Mouse (Mus musculus) left cerebral cortex, adult 11 months (tissue): ENCODE measurements around the gene Cebpzos.
A peak's percentile ranks its signal among the peaks of the same experiment; 100 is the strongest.

ENCODE experiments used
- DNase-seq: peaks from one replicate; pipeline ENCODE4 v3.0.0; 2022; ENCODE audit warnings: low spot score

Cebpzos gene

DNA sequence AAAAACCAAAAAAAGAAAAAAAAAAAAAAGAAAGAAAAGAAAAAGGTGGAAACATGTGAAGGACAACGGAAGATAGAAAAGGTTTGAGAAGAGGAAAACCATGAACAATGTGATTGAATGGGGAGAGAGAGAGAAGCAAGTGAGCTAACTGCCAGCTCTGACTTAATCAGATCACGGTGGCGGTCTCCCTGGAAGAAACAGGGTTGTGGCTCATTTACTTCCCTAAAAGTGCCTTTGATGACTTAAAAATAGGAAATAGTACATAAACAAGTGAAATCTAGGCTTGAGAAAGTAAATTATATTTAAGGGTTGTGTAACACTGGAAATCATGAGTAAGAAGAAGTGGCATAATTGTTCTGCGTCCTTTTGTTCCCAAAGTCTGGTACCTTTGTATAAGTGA, 22.6 kb downstream of the Cebpzos start:
- no peak for DNase-seq

DNA sequence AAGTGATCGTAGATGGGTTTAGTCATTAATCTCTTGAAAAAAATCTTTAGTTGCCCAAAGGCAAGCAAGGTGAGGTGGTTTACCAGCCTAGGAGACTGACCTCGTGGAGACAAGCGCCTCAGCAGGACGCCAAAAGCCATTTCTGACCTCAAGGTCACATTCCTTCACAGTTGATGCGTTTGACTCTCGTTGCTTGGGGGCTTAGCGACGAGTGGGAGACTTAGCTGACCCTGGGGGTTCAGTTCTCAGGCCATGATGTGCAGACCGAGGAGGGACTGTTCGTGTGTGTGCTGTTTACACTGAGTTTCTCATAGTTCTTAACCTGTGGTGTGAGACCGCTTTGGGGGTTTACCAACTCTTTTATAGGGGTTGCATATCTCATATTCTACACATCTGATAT, 26.3 kb downstream of the Cebpzos start:
- DNase-seq: no peak

DNA sequence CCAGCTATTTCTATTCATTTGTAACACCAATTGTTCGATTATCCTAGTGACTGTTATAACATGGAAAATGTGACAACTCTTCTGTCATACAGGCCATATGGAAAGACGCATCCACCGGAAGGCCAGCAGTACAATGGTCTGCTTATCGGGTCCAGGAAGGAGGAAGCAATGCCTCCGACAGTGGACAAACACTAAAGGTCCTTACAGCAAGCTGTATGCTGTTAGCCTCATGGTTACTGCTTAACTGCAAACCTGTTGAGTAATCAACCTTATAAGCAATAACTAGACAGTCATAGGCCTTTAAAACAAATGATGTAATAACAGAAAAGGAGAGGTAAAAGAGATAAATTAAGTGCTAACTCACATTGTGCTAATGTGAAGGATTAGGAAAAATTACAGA, 34.9 kb downstream of the Cebpzos start:
- DNase-seq: no peak

DNA sequence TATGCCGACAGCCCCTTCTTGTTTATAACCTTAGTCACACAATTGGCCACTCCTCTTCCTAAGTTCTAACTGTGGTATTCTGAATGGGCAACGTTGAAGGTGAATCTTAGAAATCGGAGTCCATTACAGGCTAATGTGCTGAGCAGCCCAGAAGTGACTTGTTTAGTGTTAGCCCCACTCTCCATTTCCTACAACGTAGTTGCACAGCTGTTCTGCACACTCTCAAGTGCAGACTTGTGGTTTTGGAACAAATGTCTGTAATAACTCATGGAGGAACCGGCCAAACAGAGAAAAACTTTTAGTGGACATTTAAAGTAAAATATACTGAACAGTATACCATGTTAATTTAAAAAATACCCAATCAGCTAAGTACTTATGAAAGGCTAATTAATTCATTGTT, 35.8 kb downstream of the Cebpzos start:
- no peak for DNase-seq

DNA sequence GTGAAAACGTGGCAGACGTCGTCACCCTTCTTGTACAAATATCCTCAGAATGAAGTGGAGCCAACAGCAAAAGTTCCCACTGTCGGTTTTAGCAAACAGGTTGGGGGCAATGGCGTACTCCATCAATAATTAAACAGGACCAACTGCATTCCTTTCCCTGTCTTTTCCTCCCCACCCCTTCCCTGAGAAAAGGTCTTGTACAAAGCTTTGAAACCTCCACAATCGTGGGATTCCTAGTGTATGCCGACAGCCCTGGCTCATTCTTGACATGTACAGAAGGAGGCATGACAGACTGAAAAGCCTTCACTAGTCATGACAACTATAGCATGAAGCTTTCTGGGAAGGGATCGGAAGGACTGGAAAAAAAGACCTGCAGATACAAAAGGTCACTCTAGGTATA, 36.9 kb downstream of the Cebpzos start:
- DNase-seq: no peak

DNA sequence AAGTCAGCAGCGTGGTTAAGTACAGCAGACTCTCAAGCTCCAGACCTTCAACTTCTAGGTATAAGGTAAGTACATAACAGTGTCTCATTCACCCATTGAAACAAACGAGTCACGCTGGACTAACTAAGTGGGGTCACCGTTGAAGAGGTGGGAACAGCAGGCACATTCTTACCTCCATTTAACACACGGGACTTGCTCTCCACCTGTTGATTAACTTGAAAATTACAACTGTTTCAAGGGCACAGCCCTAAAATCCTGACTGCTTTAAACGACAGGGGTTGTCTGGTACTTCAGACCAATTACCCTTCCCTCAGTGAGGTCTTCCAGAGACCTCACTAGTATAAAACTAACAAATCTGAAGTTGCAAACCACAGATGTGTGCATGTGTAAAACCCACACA, 43.2 kb downstream of the Cebpzos start:
- no peak for DNase-seq

DNA sequence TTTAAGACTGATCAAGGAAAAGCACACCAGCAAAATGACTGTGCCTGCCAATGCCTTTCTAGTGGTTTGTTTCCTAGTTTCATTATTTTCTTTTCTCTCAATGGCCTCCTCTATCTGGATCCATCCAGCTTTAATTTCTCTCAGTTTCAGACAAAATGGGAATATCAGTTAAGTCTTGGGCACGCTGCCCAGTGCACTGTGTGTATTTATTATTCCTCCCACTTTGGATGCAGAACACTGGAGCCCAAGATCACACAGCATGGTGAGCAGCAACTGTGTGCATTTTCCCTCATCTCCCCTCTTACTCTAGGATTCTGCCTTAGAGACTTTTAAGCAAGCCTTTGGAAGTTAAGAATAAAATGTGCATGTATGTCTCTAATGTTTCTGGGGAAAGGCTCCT, 48.1 kb downstream of the Cebpzos start:
- DNase-seq: peak; percentile 6

DNA sequence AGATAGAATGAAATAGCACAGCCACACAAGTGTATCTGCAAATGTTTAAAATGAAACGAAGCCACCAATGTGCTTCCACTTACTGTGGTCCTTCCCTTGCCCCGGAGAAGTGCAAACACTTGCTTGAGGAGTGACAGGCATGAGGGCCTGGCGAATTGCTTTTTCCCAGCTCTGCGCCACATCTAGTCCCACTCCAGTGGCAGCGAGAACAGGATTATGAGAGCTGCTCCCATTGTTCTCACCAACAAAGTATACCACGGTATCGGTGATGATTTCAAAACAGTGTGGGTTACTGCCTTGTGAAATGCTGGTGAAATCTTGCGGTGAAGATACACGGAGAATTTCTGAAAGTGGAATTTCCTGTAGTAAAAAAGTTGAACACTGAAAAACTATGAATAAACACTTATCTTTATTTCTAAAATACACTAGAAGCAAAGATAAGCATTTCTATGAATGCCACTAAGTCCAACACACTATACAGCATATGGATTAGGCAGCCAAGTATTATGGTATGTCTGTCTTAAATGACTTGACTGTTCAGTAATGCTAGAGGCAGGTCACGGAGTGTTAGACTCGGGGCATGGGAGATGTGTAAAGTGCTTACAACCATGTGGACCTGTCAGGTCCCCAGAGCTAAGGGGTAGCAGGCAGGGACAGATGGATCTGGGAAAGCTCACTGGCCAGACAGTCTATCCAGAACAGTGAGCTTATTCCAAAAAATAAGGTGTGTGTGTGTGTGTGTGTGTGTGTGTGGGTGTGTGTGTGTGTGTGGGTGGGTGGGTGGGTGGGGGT, 50.0 kb downstream of the Cebpzos start:
- no peak for DNase-seq

DNA sequence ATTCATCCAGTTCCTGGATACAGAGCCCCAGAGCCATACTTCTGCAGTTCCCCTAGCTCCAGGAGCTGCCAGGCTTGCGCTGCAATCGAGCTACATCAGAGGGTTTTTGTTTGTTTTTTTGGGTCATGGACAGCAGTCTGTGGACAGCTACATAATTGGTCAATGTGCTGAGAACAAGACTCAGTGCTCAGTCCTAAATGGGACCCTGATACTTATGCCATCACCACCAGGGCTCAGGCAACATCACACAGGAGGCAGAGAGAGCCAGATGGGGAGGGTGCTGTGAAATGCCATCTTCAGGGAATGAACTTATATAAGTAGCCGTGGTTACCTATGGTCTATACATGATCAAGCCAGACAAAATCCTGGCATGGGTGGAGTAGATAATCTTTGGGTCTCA, 52.2 kb downstream of the Cebpzos start:
- no peak for DNase-seq
